Mouse (Mus musculus): ENCODE measurements around the gene Znhit3. TPM values are rescaled to one million over a fixed set of nuclear protein-coding genes. Genes with fewer than 3 reads are reported as not detected.
A peak's percentile ranks its signal among the peaks of the same experiment; 100 is the strongest.

Znhit3 gene
- polyA plus RNA-seq, 2 experiments: 35.0 to 60.7 TPM

GRCm38 (mm10) chr11:84932261-84932660 is 16.1 kb upstream of the Znhit3 start:
- Histone ChIP-seq H3K9ac (ENCODE audit: low read depth, low read length, severe bottlenecking) (no peak overlapping the region), H3K27me3 (ENCODE audit: control insufficient read depth, insufficient read depth, low read length) (no peaks in the 10 kb centered on the region), H3K27ac (replicated peaks; ENCODE audit: low read depth, low read length) (no peak overlapping the region), H3K36me3 (ENCODE audit: control insufficient read depth, insufficient read depth, low read length) (no peaks in the 10 kb centered on the region), H3K4me1 (ENCODE audit: control insufficient read depth, insufficient read depth, low read length) (no peaks in the 10 kb centered on the region), H3K4me2 (replicated peaks; ENCODE audit: low read depth, low read length, severe bottlenecking) (no peak overlapping the region), H3K4me3 (replicated peaks; ENCODE audit: low read length) (no peak overlapping the region), H3K9me3 (ENCODE audit: control insufficient read depth, low read length) (no peaks in the 10 kb centered on the region)
- DNase-seq (ENCODE audit: low spot score) (no peak), ATAC-seq (ENCODE audit: low FRiP score, low read depth) (no peak)
- TF ChIP-seq POLR2A (IDR thresholded peaks at IDR 0.05; ENCODE audit: borderline replicate concordance, extremely low read depth, insufficient read depth, insufficient read length): no peak
- WGBS: 16% methylated on average over 6 of the region's 6 CpGs

- ATAC-seq (ENCODE audit: low FRiP score, low read depth) (no peak), DNase-seq (ENCODE audit: low spot score) (no peak)
- Histone ChIP-seq H3K4me2 (replicated peaks; ENCODE audit: low read depth, low read length, severe bottlenecking) (no peak overlapping the region), H3K4me1 (ENCODE audit: control insufficient read depth, insufficient read depth, low read length) (peaks cover 3% of the 10 kb centered on the region; the same call in 1 of the 2 replicates), H3K27ac (replicated peaks; ENCODE audit: low read depth, low read length) (no peak overlapping the region), H3K9me3 (ENCODE audit: control insufficient read depth, low read length) (no peaks in the 10 kb centered on the region), H3K9ac (ENCODE audit: low read depth, low read length, severe bottlenecking) (no peak overlapping the region), H3K36me3 (ENCODE audit: control insufficient read depth, insufficient read depth, low read length) (no peaks in the 10 kb centered on the region), H3K27me3 (ENCODE audit: control insufficient read depth, insufficient read depth, low read length) (no peaks in the 10 kb centered on the region), H3K4me3 (replicated peaks; ENCODE audit: low read length) (no peak overlapping the region)
- TF ChIP-seq POLR2A (IDR thresholded peaks at IDR 0.05; ENCODE audit: borderline replicate concordance, extremely low read depth, insufficient read depth, insufficient read length): no peak
- WGBS: 84% methylated on average over 8 of the region's 8 CpGs
These were observed 4.8 kb upstream of the Znhit3 start for GRCm38 (mm10) chr11:84920981-84921380.

GRCm38 (mm10) chr11:84919951-84920350 is 3.8 kb upstream of the Znhit3 start:
- no peak overlapping the region for H3K4me3 ChIP-seq (replicated peaks; ENCODE audit: low read length)
- no peaks in the 10 kb centered on the region for H3K27me3 ChIP-seq (ENCODE audit: control insufficient read depth, insufficient read depth, low read length)
- 67% methylated on average over 7 of the region's 7 CpGs for WGBS
- ATAC-seq (ENCODE audit: low FRiP score, low read depth): no peak
- H3K27ac ChIP-seq (replicated peaks; ENCODE audit: low read depth, low read length): no peak overlapping the region
- H3K36me3 ChIP-seq (ENCODE audit: control insufficient read depth, insufficient read depth, low read length): no peaks in the 10 kb centered on the region
- no peak overlapping the region for H3K4me2 ChIP-seq (replicated peaks; ENCODE audit: low read depth, low read length, severe bottlenecking)
- H3K9ac ChIP-seq (ENCODE audit: low read depth, low read length, severe bottlenecking): no peak overlapping the region
- peaks cover 3% of the 10 kb centered on the region; the same call in 1 of the 2 replicates for H3K4me1 ChIP-seq (ENCODE audit: control insufficient read depth, insufficient read depth, low read length)
- TF ChIP-seq POLR2A (IDR thresholded peaks at IDR 0.05; ENCODE audit: borderline replicate concordance, extremely low read depth, insufficient read depth, insufficient read length): no peak
- H3K9me3 ChIP-seq (ENCODE audit: control insufficient read depth, low read length): no peaks in the 10 kb centered on the region
- no peak for DNase-seq (ENCODE audit: low spot score)

GRCm38 (mm10) chr11:84919276-84919675 is 3.1 kb upstream of the Znhit3 start:
- DNase-seq (ENCODE audit: low spot score) (no peak), ATAC-seq (ENCODE audit: low FRiP score, low read depth) (no peak)
- Histone ChIP-seq H3K4me2 (replicated peaks; ENCODE audit: low read depth, low read length, severe bottlenecking) (no peak overlapping the region), H3K4me3 (replicated peaks; ENCODE audit: low read length) (no peak overlapping the region), H3K9ac (ENCODE audit: low read depth, low read length, severe bottlenecking) (no peak overlapping the region), H3K4me1 (ENCODE audit: control insufficient read depth, insufficient read depth, low read length) (peaks cover 3% of the 10 kb centered on the region; the same call in 1 of the 2 replicates), H3K27me3 (ENCODE audit: control insufficient read depth, insufficient read depth, low read length) (no peaks in the 10 kb centered on the region), H3K27ac (replicated peaks; ENCODE audit: low read depth, low read length) (no peak overlapping the region), H3K36me3 (ENCODE audit: control insufficient read depth, insufficient read depth, low read length) (no peaks in the 10 kb centered on the region), H3K9me3 (ENCODE audit: control insufficient read depth, low read length) (no peaks in the 10 kb centered on the region)
- no peak for TF ChIP-seq POLR2A (IDR thresholded peaks at IDR 0.05; ENCODE audit: borderline replicate concordance, extremely low read depth, insufficient read depth, insufficient read length)
- WGBS: 42% methylated on average over 3 of the region's 3 CpGs

GRCm38 (mm10) chr11:84918425-84918824 is 2.3 kb upstream of the Znhit3 start:
- no peaks in the 10 kb centered on the region for H3K27me3 ChIP-seq (ENCODE audit: control insufficient read depth, insufficient read depth, low read length)
- no peak overlapping the region for H3K9ac ChIP-seq (ENCODE audit: low read depth, low read length, severe bottlenecking)
- no peak overlapping the region for H3K27ac ChIP-seq (replicated peaks; ENCODE audit: low read depth, low read length)
- peaks cover 8% of the 10 kb centered on the region; the same call in 1 of the 2 replicates for H3K36me3 ChIP-seq (ENCODE audit: control insufficient read depth, insufficient read depth, low read length)
- no peaks in the 10 kb centered on the region for H3K9me3 ChIP-seq (ENCODE audit: control insufficient read depth, low read length)
- peak overlapping the region; percentile 31 for H3K4me2 ChIP-seq (replicated peaks; ENCODE audit: low read depth, low read length, severe bottlenecking)
- no peak for TF ChIP-seq POLR2A (IDR thresholded peaks at IDR 0.05; ENCODE audit: borderline replicate concordance, extremely low read depth, insufficient read depth, insufficient read length)
- DNase-seq (ENCODE audit: low spot score) (peak; percentile 79), ATAC-seq (ENCODE audit: low FRiP score, low read depth) (peak; percentile 70; the same call in 1 of the 2 replicates)
- H3K4me3 ChIP-seq (replicated peaks; ENCODE audit: low read length): no peak overlapping the region
- H3K4me1 ChIP-seq (ENCODE audit: control insufficient read depth, insufficient read depth, low read length): peaks cover 3% of the 10 kb centered on the region; the same call in 1 of the 2 replicates
- whole genome bisulfite sequencing: 2% methylated on average over 16 of the region's 16 CpGs

All from limb, embryonic 14.5 days (tissue).